Mouse (Mus musculus) limb, embryonic 10.5 days (tissue): ENCODE results near the gene Slc48a1. TPM values are rescaled to one million over a fixed set of nuclear protein-coding genes. Genes with fewer than 3 reads are reported as not detected.
A peak's percentile ranks its signal among the peaks of the same experiment; 100 is the strongest.

Experiments
- DNase-seq: peaks from one replicate; pipeline ENCODE4 v3.0.0-alpha.2; 2017; ENCODE audit warnings: low spot score
- H3K27ac ChIP-seq: fragments of 300-500 bp; sonication (generic); 2 replicates; pipeline ENCODE4 v1.5.1; 2016; ENCODE audit warnings: mild to moderate bottlenecking
- H3K27me3 ChIP-seq: fragments of 300-500 bp; sonication (generic); 2 replicates; pipeline ENCODE4 v1.6.1; 2016; ENCODE audit warnings: low read depth, mild to moderate bottlenecking; ENCODE audit not compliant: poor library complexity, severe bottlenecking
- H3K36me3 ChIP-seq: fragments of 300-500 bp; sonication (generic); 2 replicates; pipeline ENCODE4 v1.6.1; 2016; ENCODE audit warnings: mild to moderate bottlenecking, moderate library complexity
- H3K4me1 ChIP-seq: fragments of 300-500 bp; sonication (generic); 2 replicates; pipeline ENCODE4 v1.6.1; 2016
- H3K4me3 ChIP-seq: fragments of 300-500 bp; sonication (generic); 2 replicates; pipeline ENCODE4 v1.5.1; 2016; ENCODE audit warnings: mild to moderate bottlenecking, moderate library complexity
- H3K9me3 ChIP-seq: fragments of 300-500 bp; sonication (generic); replicated peaks from 2 replicates; pipeline ENCODE4 v1.6.1; 2016; ENCODE audit warnings: mild to moderate bottlenecking
- WGBS: fragments of 180-500 bp; shearing (Covaris S2); methylation state at CpG from one replicate; pipeline ENCODE4 v1.1.7; 2016; 5-methylcytosine and 5-hydroxymethylcytosine counted together
- polyA plus RNA-seq: library from polyadenylated mRNA; unstranded; fragments of >200 nt; fragmentation: Nextera tagmentation; extraction: Ambion mirVana; gene quantifications from 2 replicates; pipeline ENCODE4 v1.2.1, GENCODE M21; 2016

Slc48a1 gene
- polyA plus RNA-seq = 17.0 and 23.5 TPM in 2 replicates

GRCm38 (mm10) chr15:97778311-97779098 is at the start of gene Slc48a1:
Gene Slc48a1 (plus strand): TSS chr15:97778520.
- Histone ChIP-seq H3K4me1 (peaks cover 65% of the 10 kb centered on the region), H3K27me3 (peaks cover 13% of the 10 kb centered on the region; the same call in 1 of the 2 replicates), H3K27ac (0 out of 2 replicates have a peak within 1 kb of the TSS, but pooled peaks have one; percentile 36), H3K4me3 (no peak within 1 kb of the TSS), H3K36me3 (no peaks in the 10 kb centered on the region), H3K9me3 (no peaks in the 10 kb centered on the region)
- DNase-seq = no peak
- 75% methylated on average over 8 of the region's 8 CpGs for WGBS

- Histone ChIP-seq H3K36me3 (no peaks in the 10 kb centered on the region), H3K4me1 (no peaks in the 10 kb centered on the region), H3K9me3 (no peaks in the 10 kb centered on the region; the same call in 1 of the 2 replicates), H3K27ac (no peak overlapping the region), H3K4me3 (no peak overlapping the region), H3K27me3 (no peaks in the 10 kb centered on the region)
- DNase-seq = no peak
- 78% methylated on average over 7 of the region's 7 CpGs for WGBS
Measured at GRCm38 (mm10) chr15:97728804-97729203, 49.5 kb upstream of the Slc48a1 start.

GRCm38 (mm10) chr15:97730365-97730764 is 48.0 kb upstream of the Slc48a1 start:
- no peaks in the 10 kb centered on the region; the same call in 1 of the 2 replicates for H3K9me3 ChIP-seq
- no peak overlapping the region for H3K4me3 ChIP-seq
- H3K27me3 ChIP-seq = no peaks in the 10 kb centered on the region
- DNase-seq = no peak
- 58% methylated on average over 6 of the region's 6 CpGs for WGBS
- H3K36me3 ChIP-seq = no peaks in the 10 kb centered on the region
- no peak overlapping the region for H3K27ac ChIP-seq
- H3K4me1 ChIP-seq = no peaks in the 10 kb centered on the region

GRCm38 (mm10) chr15:97731111-97731510 is 47.2 kb upstream of the Slc48a1 start, which contains the start of gene Endou:
Gene Endou (minus strand): TSS chr15:97731339.
- H3K27ac ChIP-seq = no peak within 1 kb of the TSS
- H3K27me3 ChIP-seq = no peaks in the 10 kb centered on the region
- no peaks in the 10 kb centered on the region for H3K36me3 ChIP-seq
- DNase-seq = no peak
- 92% methylated on average over 8 of the region's 8 CpGs for WGBS
- H3K9me3 ChIP-seq = no peaks in the 10 kb centered on the region; the same call in 1 of the 2 replicates
- H3K4me3 ChIP-seq = no peak within 1 kb of the TSS
- no peaks in the 10 kb centered on the region for H3K4me1 ChIP-seq

- no peak for DNase-seq
- H3K27me3 ChIP-seq = no peaks in the 10 kb centered on the region
- H3K4me3 ChIP-seq = no peak overlapping the region
- WGBS = 89% methylated on average over 11 of the region's 11 CpGs
- H3K27ac ChIP-seq = no peak overlapping the region
- H3K36me3 ChIP-seq = no peaks in the 10 kb centered on the region
- no peaks in the 10 kb centered on the region for H3K4me1 ChIP-seq
- H3K9me3 ChIP-seq = no peaks in the 10 kb centered on the region; the same call in 1 of the 2 replicates
Measured at GRCm38 (mm10) chr15:97731988-97732387, 46.3 kb upstream of the Slc48a1 start.

- no peaks in the 10 kb centered on the region for H3K27me3 ChIP-seq
- H3K27ac ChIP-seq = no peak overlapping the region
- no peaks in the 10 kb centered on the region for H3K36me3 ChIP-seq
- H3K4me1 ChIP-seq = peaks cover 4% of the 10 kb centered on the region; the same call in 1 of the 2 replicates
- no peak for DNase-seq
- 93% methylated on average over 7 of the region's 7 CpGs for WGBS
- H3K9me3 ChIP-seq = no peaks in the 10 kb centered on the region
- H3K4me3 ChIP-seq = no peak overlapping the region
Measured at GRCm38 (mm10) chr15:97738923-97739322, 39.4 kb upstream of the Slc48a1 start.

- WGBS = 92% methylated on average over 9 of the region's 9 CpGs
Measured at GRCm38 (mm10) chr15:97740283-97740732, 38.0 kb upstream of the Slc48a1 start.

GRCm38 (mm10) chr15:97741662-97742061 is 36.7 kb upstream of the Slc48a1 start:
- no peak for DNase-seq
- no peak overlapping the region for H3K27ac ChIP-seq
- H3K4me3 ChIP-seq = no peak overlapping the region
- WGBS = 79% methylated on average over 12 of the region's 12 CpGs
- H3K27me3 ChIP-seq = no peaks in the 10 kb centered on the region
- no peaks in the 10 kb centered on the region for H3K36me3 ChIP-seq
- H3K4me1 ChIP-seq = peaks cover 16% of the 10 kb centered on the region
- H3K9me3 ChIP-seq = no peaks in the 10 kb centered on the region

More at GRCm38 (mm10) chr15:97740283-97740732, 38.0 kb upstream of the Slc48a1 start:
- Histone ChIP-seq H3K27ac (no peak overlapping the region), H3K27me3 (no peaks in the 10 kb centered on the region), H3K9me3 (no peaks in the 10 kb centered on the region), H3K4me1 (peaks cover 13% of the 10 kb centered on the region), H3K4me3 (no peak overlapping the region), H3K36me3 (no peaks in the 10 kb centered on the region)
- no peak for DNase-seq

GRCm38 (mm10) chr15:97742074-97742473 is 36.2 kb upstream of the Slc48a1 start:
- 60% methylated on average over 7 of the region's 7 CpGs for WGBS
- Histone ChIP-seq H3K4me3 (no peak overlapping the region), H3K4me1 (peaks cover 16% of the 10 kb centered on the region), H3K9me3 (no peaks in the 10 kb centered on the region), H3K36me3 (no peaks in the 10 kb centered on the region), H3K27me3 (no peaks in the 10 kb centered on the region), H3K27ac (no peak overlapping the region)
- DNase-seq = no peak

GRCm38 (mm10) chr15:97742600-97742999 is 35.7 kb upstream of the Slc48a1 start:
- peaks cover 16% of the 10 kb centered on the region for H3K4me1 ChIP-seq
- no peaks in the 10 kb centered on the region for H3K27me3 ChIP-seq
- no peaks in the 10 kb centered on the region for H3K9me3 ChIP-seq
- WGBS = 67% methylated on average over 4 of the region's 4 CpGs
- no peak for DNase-seq
- H3K4me3 ChIP-seq = no peak overlapping the region
- no peaks in the 10 kb centered on the region for H3K36me3 ChIP-seq
- H3K27ac ChIP-seq = no peak overlapping the region

GRCm38 (mm10) chr15:97743210-97743609 is 35.1 kb upstream of the Slc48a1 start:
- no peak for DNase-seq
- Histone ChIP-seq H3K27ac (no peak overlapping the region), H3K27me3 (no peaks in the 10 kb centered on the region), H3K36me3 (no peaks in the 10 kb centered on the region), H3K4me1 (peaks cover 16% of the 10 kb centered on the region), H3K9me3 (no peaks in the 10 kb centered on the region), H3K4me3 (no peak overlapping the region)
- 87% methylated on average over 5 of the region's 5 CpGs for whole genome bisulfite sequencing

- no peaks in the 10 kb centered on the region for H3K27me3 ChIP-seq
- no peak for DNase-seq
- peak overlapping the region; percentile 53; the same call in 1 of the 2 replicates for H3K27ac ChIP-seq
- H3K4me3 ChIP-seq = no peak overlapping the region
- H3K36me3 ChIP-seq = no peaks in the 10 kb centered on the region
- H3K4me1 ChIP-seq = peaks cover 19% of the 10 kb centered on the region
- 67% methylated on average over 12 of the region's 12 CpGs for WGBS
- H3K9me3 ChIP-seq = no peaks in the 10 kb centered on the region
Measured at GRCm38 (mm10) chr15:97743961-97744525, 34.3 kb upstream of the Slc48a1 start.

- Histone ChIP-seq H3K36me3 (no peaks in the 10 kb centered on the region), H3K27ac (0 out of 2 replicates have a peak overlapping the region, but pooled peaks have one; percentile 3), H3K4me3 (no peak overlapping the region), H3K27me3 (no peaks in the 10 kb centered on the region), H3K9me3 (no peaks in the 10 kb centered on the region), H3K4me1 (peaks cover 21% of the 10 kb centered on the region)
- DNase-seq = no peak
- WGBS = 81% methylated on average over 10 of the region's 10 CpGs
Measured at GRCm38 (mm10) chr15:97744930-97745329, 33.4 kb upstream of the Slc48a1 start.
